Mouse (Mus musculus) cerebellum, adult 2 months (tissue): Measurements from ENCODE around the gene Nhlrc4. TPM values are rescaled to one million over a fixed set of nuclear protein-coding genes. Genes with fewer than 3 reads are reported as not detected.
A peak's percentile ranks its signal among the peaks of the same experiment; 100 is the strongest.

Experiments used
- DNase-seq, 2 experiments: peaks; one replicate each; pipeline ENCODE4 v3.0.0; 2021
- H3K27ac ChIP-seq: fragments of 200-500 bp; 2 replicates; pipeline ENCODE4 v1.5.1; 2012; ENCODE audit warnings: low read length, control low read depth, inconsistent platforms; ENCODE audit not compliant: insufficient read depth
- H3K27me3 ChIP-seq: fragments of 200-500 bp; 2 replicates; pipeline ENCODE4 v1.6.1; 2012; ENCODE audit warnings: inconsistent platforms, mild to moderate bottlenecking, low read length, moderate library complexity; ENCODE audit not compliant: control insufficient read depth, insufficient read depth
- H3K4me1 ChIP-seq: fragments of 200-500 bp; 2 replicates; pipeline ENCODE4 v1.6.1; 2011; ENCODE audit warnings: low read length; ENCODE audit not compliant: control insufficient read depth, insufficient read depth
- H3K4me3 ChIP-seq: fragments of 200-500 bp; replicated peaks from 2 replicates; pipeline ENCODE3; 2011; ENCODE audit warnings: mild to moderate bottlenecking, low read depth, low read length, control low read depth; ENCODE audit not compliant: insufficient read depth
- CTCF ChIP-seq: fragments of 200-500 bp; IDR thresholded peaks from 2 replicates; pipeline ENCODE4 v1.5.1; 2011; ENCODE audit warnings: low read depth, mild to moderate bottlenecking, control low read depth, low read length, moderate library complexity, borderline replicate concordance; ENCODE audit not compliant: insufficient read depth
- POLR2A ChIP-seq: fragments of 200-500 bp; IDR thresholded peaks from 2 replicates; pipeline ENCODE4 v1.6.1; 2011; ENCODE audit warnings: low read length, control low read depth, borderline replicate concordance; ENCODE audit not compliant: insufficient read depth
- WGBS: fragments of 180-500 bp; shearing (Covaris S2); methylation state at CpG from one replicate; pipeline ENCODE4 v1.1.7; 2018; 5-methylcytosine and 5-hydroxymethylcytosine counted together
- polyA plus RNA-seq: library from polyadenylated mRNA; depleted of rRNA; stranded (reverse); fragments of >200 nt; gene quantifications from 2 replicates; pipeline ENCODE4 v1.2.3, GENCODE M21; 2012

Nhlrc4 gene
- polyA plus RNA-seq, 1 experiment, result 2.5 TPM

DNA sequence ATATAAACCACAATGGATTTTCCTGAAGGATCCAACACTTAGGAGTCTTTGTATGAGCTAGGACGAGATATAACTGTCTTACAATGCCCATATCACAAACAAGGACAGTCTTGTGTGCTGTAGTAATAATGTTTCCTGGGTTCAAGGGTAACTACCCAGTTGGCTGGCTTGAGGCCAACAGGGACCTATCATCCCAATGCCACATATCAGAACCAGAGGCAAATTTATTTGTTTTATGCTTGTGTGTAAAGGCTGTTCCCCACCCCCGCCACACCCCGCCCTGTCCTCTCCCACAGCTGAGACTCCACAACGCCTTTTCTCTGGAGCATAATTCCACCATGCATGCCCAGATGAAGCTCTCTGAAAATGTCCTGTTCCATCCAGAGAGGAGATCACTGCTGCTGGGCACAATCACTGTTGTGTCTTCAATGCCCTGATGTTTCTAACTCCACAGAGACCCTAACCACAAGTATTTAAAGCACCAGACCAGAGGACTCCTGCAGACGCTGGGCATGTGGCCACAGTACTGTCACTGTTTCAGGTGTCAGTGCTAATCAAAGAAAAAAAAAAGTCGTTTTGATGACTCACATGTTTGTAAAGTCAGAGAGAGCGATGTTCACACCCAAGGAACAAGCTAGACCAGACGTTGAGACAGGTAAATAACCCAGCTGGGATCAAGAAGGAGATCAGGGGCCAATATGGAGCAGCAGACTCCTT is 27.7 kb downstream of the Nhlrc4 start:
- TF ChIP-seq CTCF, result no peak
- no peak for TF ChIP-seq POLR2A
- DNase-seq, result no peak
- peak overlapping the region; percentile 28; the same call in 1 of the 2 replicates for H3K27ac ChIP-seq
- peaks cover 34% of the 10 kb centered on the region for H3K4me1 ChIP-seq
- peak overlapping the region; percentile 90 for H3K4me3 ChIP-seq
- WGBS, result 48% methylated on average over 8 of the region's 8 CpGs
- H3K27me3 ChIP-seq, result no peaks in the 10 kb centered on the region

DNA sequence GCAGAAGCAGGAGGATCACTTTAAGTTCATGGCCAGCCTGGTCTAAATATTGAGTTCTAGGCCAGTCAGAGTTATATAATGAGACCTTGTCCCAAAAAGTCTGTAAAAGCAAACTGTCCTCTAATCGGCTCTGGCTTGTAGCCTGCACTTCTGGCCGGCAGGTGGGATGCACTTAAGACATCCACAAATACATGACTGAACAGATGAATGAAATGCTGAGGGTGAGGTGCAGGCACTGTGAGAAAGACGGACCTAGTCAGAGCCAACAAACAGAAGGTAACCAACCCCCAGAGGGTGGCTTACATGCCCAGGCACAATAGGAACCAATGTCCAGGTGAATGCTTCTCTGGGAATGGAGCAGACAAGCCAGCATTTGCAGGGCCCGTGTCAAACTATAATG is 30.5 kb downstream of the Nhlrc4 start:
- no peaks in the 10 kb centered on the region for H3K27me3 ChIP-seq
- WGBS, result 4% methylated on average over 4 of the region's 4 CpGs
- no peak for TF ChIP-seq POLR2A
- no peak for TF ChIP-seq CTCF
- peaks cover 42% of the 10 kb centered on the region for H3K4me1 ChIP-seq
- peak; percentile 55 to 57 for DNase-seq
- no peak overlapping the region for H3K4me3 ChIP-seq
- H3K27ac ChIP-seq, result peak overlapping the region; percentile 62

- Histone ChIP-seq H3K4me3 (no peak overlapping the region), H3K27me3 (no peaks in the 10 kb centered on the region), H3K27ac (peak overlapping the region; percentile 62), H3K4me1 (peaks cover 42% of the 10 kb centered on the region)
- DNase-seq, result no peak
- TF ChIP-seq CTCF, result no peak
- TF ChIP-seq POLR2A, result no peak
- WGBS, result 5% methylated on average over 1 of the region's 1 CpGs
Observed at GRCm38 (mm10) chr17:25913877-25914275, 30.9 kb downstream of the Nhlrc4 start.

GRCm38 (mm10) chr17:25913186-25913876 is 31.4 kb downstream of the Nhlrc4 start:
- peak; percentile 81 to 89 for DNase-seq
- 17% methylated on average over 14 of the region's 14 CpGs for WGBS
- Histone ChIP-seq H3K27ac (peak overlapping the region; percentile 62), H3K4me3 (peak overlapping the region; percentile 34), H3K4me1 (peaks cover 41% of the 10 kb centered on the region), H3K27me3 (no peaks in the 10 kb centered on the region)
- TF ChIP-seq POLR2A, result no peak
- no peak for TF ChIP-seq CTCF

- DNase-seq, result peak; percentile 83 to 92
- WGBS, result 25% methylated on average over 4 of the region's 4 CpGs
- Histone ChIP-seq H3K4me3 (no peak overlapping the region), H3K27ac (peak overlapping the region; percentile 79), H3K27me3 (no peaks in the 10 kb centered on the region), H3K4me1 (peaks cover 36% of the 10 kb centered on the region)
- no peak for TF ChIP-seq CTCF
- peak; percentile 21; the same call in 1 of the 2 replicates for TF ChIP-seq POLR2A
Observed at GRCm38 (mm10) chr17:25911816-25912215, 32.9 kb downstream of the Nhlrc4 start.

DNA sequence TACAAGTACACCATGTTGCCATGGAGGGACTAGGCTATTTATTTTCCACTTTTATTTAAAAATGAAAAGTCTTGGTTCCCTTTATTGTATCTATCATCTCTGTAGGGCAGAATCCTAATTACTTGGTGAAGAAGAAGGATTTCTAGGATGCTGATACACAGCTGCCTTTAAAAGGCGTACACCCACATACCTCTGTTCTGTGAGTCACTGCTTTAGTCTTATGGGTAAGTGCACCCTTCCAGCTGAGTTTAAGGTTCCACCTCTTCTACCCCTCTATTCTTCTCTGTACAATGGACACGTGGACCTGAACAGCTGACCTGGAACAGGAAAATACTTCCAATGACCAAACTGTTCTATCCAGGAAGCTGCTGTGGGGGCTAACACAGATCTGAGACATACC is 37.1 kb downstream of the Nhlrc4 start:
- H3K4me1 ChIP-seq, result peaks cover 17% of the 10 kb centered on the region
- 73% methylated on average over 2 of the region's 2 CpGs for WGBS
- H3K27ac ChIP-seq, result no peak overlapping the region
- TF ChIP-seq CTCF (no peak), POLR2A (no peak)
- no peak overlapping the region for H3K4me3 ChIP-seq
- H3K27me3 ChIP-seq, result no peaks in the 10 kb centered on the region
- no peak for DNase-seq

GRCm38 (mm10) chr17:25903061-25903460 is 41.7 kb downstream of the Nhlrc4 start:
- H3K4me3 ChIP-seq, result no peak overlapping the region
- no peak for DNase-seq
- H3K4me1 ChIP-seq, result peaks cover 9% of the 10 kb centered on the region
- H3K27me3 ChIP-seq, result no peaks in the 10 kb centered on the region
- no peak for TF ChIP-seq POLR2A
- no peak for TF ChIP-seq CTCF
- WGBS, result 75% methylated on average over 3 of the region's 3 CpGs
- no peak overlapping the region for H3K27ac ChIP-seq

DNA sequence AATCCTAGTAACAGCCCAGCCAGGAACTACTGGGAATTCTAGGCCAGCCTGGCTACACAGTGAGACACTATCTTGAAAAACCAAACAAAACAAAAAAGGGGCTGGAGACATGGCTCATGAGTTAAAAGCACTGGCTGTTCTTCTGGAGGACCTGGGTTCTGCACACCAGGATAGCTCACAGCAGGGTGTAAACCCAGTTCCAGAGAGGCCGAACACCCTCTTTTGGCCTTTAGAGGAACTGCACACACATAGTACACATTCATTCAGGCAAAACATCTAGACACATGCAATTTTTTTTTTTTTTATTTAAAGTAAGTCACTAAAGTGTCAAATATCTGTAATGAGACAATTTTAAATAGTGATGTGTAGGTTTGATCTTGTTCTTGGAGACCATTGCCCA is 44.6 kb downstream of the Nhlrc4 start:
- Histone ChIP-seq H3K27ac (no peak overlapping the region), H3K27me3 (no peaks in the 10 kb centered on the region), H3K4me1 (peaks cover 21% of the 10 kb centered on the region), H3K4me3 (no peak overlapping the region)
- DNase-seq, result no peak
- WGBS, result 89% methylated on average over 1 of the region's 1 CpGs
- TF ChIP-seq POLR2A (no peak), CTCF (no peak)
